Mouse (Mus musculus) megakaryocyte, embryonic 14.5 days (primary cell): ENCODE results near the gene Asb13. TPM values are rescaled to one million over a fixed set of nuclear protein-coding genes. Genes with fewer than 3 reads are reported as not detected.

ENCODE experiments used
- H3K27me3 ChIP-seq: replicated peaks from 2 replicates; pipeline ENCODE3; 2012; ENCODE audit warnings: inconsistent platforms
- H3K36me3 ChIP-seq: replicated peaks from 2 replicates; pipeline ENCODE3; 2012; ENCODE audit warnings: low read length, inconsistent platforms, mixed read lengths
- H3K4me1 ChIP-seq: 2 replicates; pipeline ENCODE4 v1.6.1; 2012; ENCODE audit warnings: inconsistent platforms
- H3K4me3 ChIP-seq: replicated peaks from 2 replicates; pipeline ENCODE3; 2012; ENCODE audit warnings: moderate library complexity, mild to moderate bottlenecking, inconsistent platforms
- H3K9me3 ChIP-seq: 2 replicates; pipeline ENCODE4 v1.6.1; 2012; ENCODE audit warnings: inconsistent platforms
- FLI1 ChIP-seq: IDR thresholded peaks from 2 replicates; pipeline ENCODE4 v1.6.1; 2012; ENCODE audit warnings: low read length, inconsistent platforms, mixed read lengths
- GATA1 ChIP-seq: IDR thresholded peaks from 3 replicates; pipeline ENCODE4 v1.6.1; 2012; ENCODE audit warnings: mixed read lengths, low read length, inconsistent platforms, borderline replicate concordance
- polyA plus RNA-seq: library from polyadenylated mRNA; stranded (reverse); fragments of >175 nt; gene quantifications from 2 replicates; pipeline ENCODE4 v1.2.3, GENCODE M21; 2012; ENCODE audit warnings: low replicate concordance; ENCODE audit not compliant: insufficient read depth

The Asb13 gene
- polyA plus RNA-seq, 1 experiment, result 1.1 TPM

GRCm38 (mm10) chr13:3632551-3632950 lies 1.3 kb upstream of the Asb13 start:
- Histone ChIP-seq H3K4me1 (peaks cover 24% of the 10 kb centered on the region), H3K4me3 (no peak overlapping the region), H3K9me3 (peaks cover 12% of the 10 kb centered on the region), H3K27me3 (peaks cover 4% of the 10 kb centered on the region), H3K36me3 (no peaks in the 10 kb centered on the region)
- TF ChIP-seq GATA1 (no peak), FLI1 (no peak)

- Histone ChIP-seq H3K9me3 (peaks cover 12% of the 10 kb centered on the region), H3K36me3 (no peaks in the 10 kb centered on the region), H3K27me3 (peaks cover 4% of the 10 kb centered on the region), H3K4me1 (peaks cover 29% of the 10 kb centered on the region), H3K4me3 (no peak overlapping the region)
- no peak for TF ChIP-seq GATA1
- TF ChIP-seq FLI1, result no peak
Observed at GRCm38 (mm10) chr13:3633131-3633530, 701 bp upstream of the Asb13 start.

GRCm38 (mm10) chr13:3635076-3635475 lies 1.2 kb downstream of the Asb13 start:
- H3K9me3 ChIP-seq, result peaks cover 9% of the 10 kb centered on the region
- TF ChIP-seq FLI1, result no peak
- TF ChIP-seq GATA1, result no peak
- H3K4me3 ChIP-seq, result no peak overlapping the region
- H3K36me3 ChIP-seq, result no peaks in the 10 kb centered on the region
- peaks cover 49% of the 10 kb centered on the region for H3K4me1 ChIP-seq
- H3K27me3 ChIP-seq, result peaks cover 4% of the 10 kb centered on the region

GRCm38 (mm10) chr13:3636797-3637196 lies 3.0 kb downstream of the Asb13 start:
- H3K27me3 ChIP-seq, result peaks cover 4% of the 10 kb centered on the region
- no peaks in the 10 kb centered on the region for H3K36me3 ChIP-seq
- TF ChIP-seq GATA1, result no peak
- no peak for TF ChIP-seq FLI1
- H3K4me1 ChIP-seq, result peaks cover 57% of the 10 kb centered on the region
- peak overlapping the region; percentile 87 for H3K4me3 ChIP-seq
- no peaks in the 10 kb centered on the region for H3K9me3 ChIP-seq

GRCm38 (mm10) chr13:3642049-3642448 lies 8.2 kb downstream of the Asb13 start:
- TF ChIP-seq FLI1 (no peak), GATA1 (no peak)
- peaks cover 5% of the 10 kb centered on the region for H3K36me3 ChIP-seq
- no peaks in the 10 kb centered on the region for H3K27me3 ChIP-seq
- peaks cover 39% of the 10 kb centered on the region for H3K4me1 ChIP-seq
- H3K4me3 ChIP-seq, result no peak overlapping the region
- H3K9me3 ChIP-seq, result peaks cover 6% of the 10 kb centered on the region

GRCm38 (mm10) chr13:3642538-3642937 lies 8.7 kb downstream of the Asb13 start:
- no peak for TF ChIP-seq FLI1
- TF ChIP-seq GATA1, result no peak
- peaks cover 5% of the 10 kb centered on the region for H3K36me3 ChIP-seq
- peaks cover 6% of the 10 kb centered on the region for H3K9me3 ChIP-seq
- H3K27me3 ChIP-seq, result no peaks in the 10 kb centered on the region
- H3K4me3 ChIP-seq, result no peak overlapping the region
- peaks cover 37% of the 10 kb centered on the region for H3K4me1 ChIP-seq

GRCm38 (mm10) chr13:3644871-3645270 lies 11.0 kb downstream of the Asb13 start:
- no peak for TF ChIP-seq FLI1
- no peak for TF ChIP-seq GATA1
- peaks cover 6% of the 10 kb centered on the region for H3K9me3 ChIP-seq
- H3K4me1 ChIP-seq, result peaks cover 14% of the 10 kb centered on the region
- no peak overlapping the region for H3K4me3 ChIP-seq
- peaks cover 5% of the 10 kb centered on the region for H3K36me3 ChIP-seq
- no peaks in the 10 kb centered on the region for H3K27me3 ChIP-seq

- peaks cover 6% of the 10 kb centered on the region for H3K9me3 ChIP-seq
- TF ChIP-seq GATA1, result no peak
- TF ChIP-seq FLI1, result no peak
- peaks cover 8% of the 10 kb centered on the region for H3K36me3 ChIP-seq
- no peaks in the 10 kb centered on the region for H3K27me3 ChIP-seq
- H3K4me3 ChIP-seq, result no peak overlapping the region
- 0 out of 2 replicates have a peak, but pooled peaks cover 4% of the 10 kb centered on the region for H3K4me1 ChIP-seq
Observed at GRCm38 (mm10) chr13:3645919-3646318, 12.1 kb downstream of the Asb13 start.

- H3K9me3 ChIP-seq, result peaks cover 6% of the 10 kb centered on the region
- H3K27me3 ChIP-seq, result no peaks in the 10 kb centered on the region
- H3K36me3 ChIP-seq, result peaks cover 8% of the 10 kb centered on the region
- H3K4me1 ChIP-seq, result 0 out of 2 replicates have a peak, but pooled peaks cover 4% of the 10 kb centered on the region
- TF ChIP-seq GATA1 (no peak), FLI1 (no peak)
- H3K4me3 ChIP-seq, result no peak overlapping the region
Observed at GRCm38 (mm10) chr13:3646566-3646965, 12.7 kb downstream of the Asb13 start.

- Histone ChIP-seq H3K36me3 (peaks cover 8% of the 10 kb centered on the region), H3K9me3 (peaks cover 6% of the 10 kb centered on the region), H3K4me3 (no peak overlapping the region), H3K4me1 (no peaks in the 10 kb centered on the region), H3K27me3 (no peaks in the 10 kb centered on the region)
- TF ChIP-seq FLI1 (no peak), GATA1 (no peak)
Observed at GRCm38 (mm10) chr13:3650569-3650968, 16.7 kb downstream of the Asb13 start.

GRCm38 (mm10) chr13:3654432-3654831 lies 20.6 kb downstream of the Asb13 start:
- no peak for TF ChIP-seq FLI1
- no peak for TF ChIP-seq GATA1
- H3K4me3 ChIP-seq, result no peak overlapping the region

More at GRCm38 (mm10) chr13:3654432-3654831, 20.6 kb downstream of the Asb13 start:
- Histone ChIP-seq H3K36me3 (peaks cover 3% of the 10 kb centered on the region), H3K27me3 (peaks cover 2% of the 10 kb centered on the region), H3K9me3 (0 out of 2 replicates have a peak, but pooled peaks cover 3% of the 10 kb centered on the region), H3K4me1 (no peaks in the 10 kb centered on the region)
